Mouse (Mus musculus) retina, embryonic 14.5 days (tissue): ENCODE measurements at regions not wholly inside any gene's neighbourhood (a gene's known extent, or its start where the extent isn't known, plus 50 kb on each side); places are given as distances from the start of the nearest gene placed in this dataset.
"Not testable (repeated sequence)": the region's sequence is repeated elsewhere in the genome, so short reads cannot be mapped to it uniquely, and the experiment has no call there.

ENCODE experiments used
- DNase-seq: peaks from one replicate; pipeline ENCODE4 v3.0.0-alpha.2; 2015; ENCODE audit warnings: low spot score

- DNase-seq, result not testable (repeated sequence)
These were observed 589.0 kb upstream of the Cadm2 start for GRCm38 (mm10) chr16:68209684-68210083.

- DNase-seq, result not testable (repeated sequence)
These were observed 584.2 kb upstream of the Cadm2 start for GRCm38 (mm10) chr16:68204908-68205307.

- no peak for DNase-seq
These were observed 543.9 kb upstream of the Cadm2 start for GRCm38 (mm10) chr16:68164645-68165044.

- peak; percentile 43 for DNase-seq
These were observed 532.8 kb upstream of the Cadm2 start for GRCm38 (mm10) chr16:68153541-68153940.
